Mouse (Mus musculus) E14TG2a.4 (cell line): Measurements from ENCODE around the gene Eef2kmt.

Experiments
- CTCF ChIP-seq: conservative IDR thresholded peaks from 2 replicates; pipeline ENCODE4 v1.5.1; 2014; ENCODE audit warnings: low read length
- NANOG ChIP-seq: IDR thresholded peaks from 2 replicates; pipeline ENCODE4 v1.6.1; 2014; ENCODE audit warnings: borderline replicate concordance, low read length, mixed read lengths
- POU5F1 ChIP-seq: IDR thresholded peaks from 2 replicates; pipeline ENCODE4 v1.6.1; 2014; ENCODE audit warnings: low read length, borderline replicate concordance

- TF ChIP-seq CTCF (no peak), POU5F1 (no peak), NANOG (no peak)
These were observed 43.6 kb downstream of the Eef2kmt start for GRCm38 (mm10) chr16:5212150-5212549.
